Mouse (Mus musculus) hindbrain, embryonic 11.5 days (tissue): ENCODE measurements around the gene Nt5c2. TPM values are rescaled to one million over a fixed set of nuclear protein-coding genes. Genes with fewer than 3 reads are reported as not detected.

Experiments used
- ATAC-seq: fragments of 200-750 bp; cut with Nextera tagmentation; 2 replicates; pipeline ENCODE4 v1.8.0; 2017; ENCODE audit warnings: mild to moderate bottlenecking, moderate TSS enrichment, moderate library complexity; ENCODE audit not compliant: low FRiP score
- DNase-seq: peaks from one replicate; pipeline ENCODE4 v3.0.0-alpha.2; 2015; ENCODE audit warnings: low spot score
- H3K27ac ChIP-seq: fragments of 300-500 bp; sonication (generic); 2 replicates; pipeline ENCODE4 v1.5.1; 2014; ENCODE audit warnings: mild to moderate bottlenecking, low read depth, low read length
- H3K27me3 ChIP-seq: fragments of 300-500 bp; sonication (generic); 2 replicates; pipeline ENCODE4 v1.6.1; 2014; ENCODE audit warnings: mild to moderate bottlenecking, low read length, moderate library complexity, mixed read lengths; ENCODE audit not compliant: control insufficient read depth, insufficient read depth
- H3K36me3 ChIP-seq: fragments of 300-500 bp; sonication (generic); 2 replicates; pipeline ENCODE4 v1.6.1; 2014; ENCODE audit warnings: mild to moderate bottlenecking, low read length, moderate library complexity, mixed read lengths; ENCODE audit not compliant: control insufficient read depth, insufficient read depth
- H3K4me1 ChIP-seq: fragments of 300-500 bp; sonication (generic); replicated peaks from 2 replicates; pipeline ENCODE4 v1.6.1; 2014; ENCODE audit warnings: low read length, mixed read lengths; ENCODE audit not compliant: control insufficient read depth, insufficient read depth
- H3K4me2 ChIP-seq: fragments of 300-500 bp; sonication (generic); replicated peaks from 2 replicates; pipeline ENCODE4 v1.6.1; 2014; ENCODE audit warnings: mild to moderate bottlenecking, low read depth, low read length
- H3K4me3 ChIP-seq: fragments of 300-500 bp; sonication (generic); 2 replicates; pipeline ENCODE4 v1.5.1; 2014; ENCODE audit warnings: low read depth, low read length
- H3K9ac ChIP-seq: fragments of 300-500 bp; sonication (generic); 2 replicates; pipeline ENCODE4 v1.6.1; 2014; ENCODE audit warnings: low read depth, low read length
- H3K9me3 ChIP-seq: fragments of 300-500 bp; sonication (generic); 2 replicates; pipeline ENCODE4 v1.6.1; 2016; ENCODE audit warnings: low read length; ENCODE audit not compliant: control insufficient read depth
- WGBS: fragments of 180-500 bp; shearing (Covaris S2); extraction: QIAGEN DNeasy Blood & Tissue Kit; methylation state at CpG from one replicate; pipeline ENCODE4 v1.1.7; 2014; 5-methylcytosine and 5-hydroxymethylcytosine counted together
- polyA plus RNA-seq: library from polyadenylated mRNA; unstranded; fragments of >200 nt; fragmentation: Nextera tagmentation; extraction: Ambion mirVana; gene quantifications from 2 replicates; pipeline ENCODE4 v1.2.1, GENCODE M21; 2014

Gene Nt5c2
- polyA plus RNA-seq, 1 experiment from 2014 or later, result 90.6 TPM

DNA sequence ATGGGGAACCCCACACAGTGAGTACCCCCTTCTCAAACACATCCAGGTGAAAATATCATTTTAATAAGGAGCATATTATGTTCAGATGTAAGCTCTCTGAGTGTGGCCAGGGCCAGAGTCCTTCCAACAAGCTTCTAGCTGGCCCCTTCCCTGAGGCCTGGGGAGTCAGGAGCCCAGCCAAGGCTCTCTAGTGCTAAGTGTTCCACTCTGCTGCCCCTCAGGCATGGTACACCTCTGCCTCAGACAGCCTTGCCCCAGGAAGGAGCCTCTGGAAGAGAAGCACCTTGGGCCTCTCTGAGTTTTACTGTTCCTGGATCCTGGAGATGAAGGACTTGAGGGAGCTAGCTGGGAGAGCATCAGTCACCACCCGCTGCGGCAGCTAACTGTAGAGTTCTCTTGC is 135.1 kb downstream of the Nt5c2 start:
- Histone ChIP-seq H3K36me3 (no peaks in the 10 kb centered on the region), H3K4me3 (no peak overlapping the region), H3K4me2 (no peak overlapping the region), H3K9me3 (no peaks in the 10 kb centered on the region), H3K9ac (no peak overlapping the region), H3K27me3 (no peaks in the 10 kb centered on the region), H3K27ac (no peak overlapping the region), H3K4me1 (no peaks in the 10 kb centered on the region)
- 93% methylated on average over 2 of the region's 2 CpGs for WGBS
- DNase-seq, result no peak
- ATAC-seq, result no peak

DNA sequence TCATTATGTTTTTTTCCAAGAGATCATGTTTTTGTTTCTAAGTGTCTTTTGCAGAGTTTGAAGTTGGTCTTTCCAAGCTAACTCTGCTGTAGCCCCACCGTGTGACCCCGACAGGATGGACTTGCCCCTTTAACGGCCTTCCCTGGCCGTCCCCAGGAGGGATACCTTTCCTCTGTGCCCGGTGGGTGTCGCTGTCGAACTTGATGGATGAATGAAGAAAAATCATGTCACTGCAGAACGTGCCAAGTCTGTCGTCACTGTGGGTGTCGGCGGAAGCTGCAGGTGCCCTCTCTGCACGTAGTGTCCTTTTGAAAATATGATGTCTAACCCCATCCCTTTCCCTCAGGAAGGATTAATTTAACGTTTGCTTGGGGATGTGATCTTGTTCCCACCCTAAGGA is 136.6 kb downstream of the Nt5c2 start:
- ATAC-seq (no peak), DNase-seq (peak; percentile 40)
- H3K36me3 ChIP-seq, result no peaks in the 10 kb centered on the region
- H3K4me1 ChIP-seq, result no peaks in the 10 kb centered on the region
- no peaks in the 10 kb centered on the region for H3K27me3 ChIP-seq
- no peak overlapping the region for H3K4me2 ChIP-seq
- no peak overlapping the region for H3K27ac ChIP-seq
- H3K9ac ChIP-seq, result no peak overlapping the region
- H3K9me3 ChIP-seq, result no peaks in the 10 kb centered on the region
- WGBS, result 55% methylated on average over 13 of the region's 13 CpGs
- H3K4me3 ChIP-seq, result no peak overlapping the region

DNA sequence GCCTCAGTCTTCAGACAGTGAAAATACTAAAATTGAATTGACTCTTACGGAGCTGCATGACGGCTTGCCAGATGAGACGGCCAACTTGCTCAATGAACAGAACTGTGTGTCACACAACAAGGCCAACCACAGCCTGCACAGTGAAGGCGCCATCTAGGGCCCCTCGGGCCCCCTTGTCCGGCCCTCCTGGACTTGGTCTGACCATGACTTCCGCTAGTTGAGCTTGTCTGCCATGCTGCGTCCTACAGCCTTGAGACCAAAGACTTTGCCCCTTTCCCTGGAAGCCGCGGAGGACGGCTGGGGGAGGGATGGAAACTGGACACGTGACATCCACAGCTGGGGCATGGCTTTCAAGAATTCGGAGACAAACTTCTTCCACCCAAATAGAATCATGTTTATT is 137.1 kb downstream of the Nt5c2 start:
- ATAC-seq, result no peak
- H3K9me3 ChIP-seq, result no peaks in the 10 kb centered on the region
- no peak overlapping the region for H3K9ac ChIP-seq
- no peaks in the 10 kb centered on the region for H3K27me3 ChIP-seq
- H3K4me2 ChIP-seq, result no peak overlapping the region
- 91% methylated on average over 13 of the region's 13 CpGs for WGBS
- H3K4me3 ChIP-seq, result no peak overlapping the region
- H3K36me3 ChIP-seq, result no peaks in the 10 kb centered on the region
- DNase-seq, result no peak
- no peak overlapping the region for H3K27ac ChIP-seq
- H3K4me1 ChIP-seq, result no peaks in the 10 kb centered on the region

DNA sequence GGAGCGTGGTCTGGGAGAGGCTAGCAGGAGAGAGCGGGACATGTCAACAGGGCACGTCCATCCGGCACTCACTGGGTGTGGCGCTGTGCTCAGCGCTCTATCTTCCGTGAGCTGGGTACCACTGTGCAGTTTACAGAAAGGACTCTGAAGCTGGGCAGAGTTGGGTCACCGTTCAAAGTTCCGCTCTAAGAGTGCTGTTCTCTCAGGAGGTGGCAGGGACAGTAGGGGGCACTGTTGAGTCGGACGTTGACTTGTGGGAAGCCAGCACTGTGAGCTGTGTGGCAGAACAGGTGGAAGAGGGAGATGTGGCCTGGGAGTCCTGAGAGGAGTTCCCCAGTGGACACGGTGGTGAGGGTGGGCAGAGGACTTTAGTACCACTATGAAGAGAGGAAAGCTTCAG is 139.2 kb downstream of the Nt5c2 start:
- no peak overlapping the region for H3K9ac ChIP-seq
- no peak overlapping the region for H3K4me2 ChIP-seq
- no peaks in the 10 kb centered on the region for H3K36me3 ChIP-seq
- H3K27ac ChIP-seq, result no peak overlapping the region
- H3K4me1 ChIP-seq, result no peaks in the 10 kb centered on the region
- 43% methylated on average over 12 of the region's 12 CpGs for WGBS
- peak; percentile 88 for DNase-seq
- no peak overlapping the region for H3K4me3 ChIP-seq
- H3K9me3 ChIP-seq, result no peaks in the 10 kb centered on the region
- ATAC-seq, result peak; percentile 63; the same call in 1 of the 2 replicates
- no peaks in the 10 kb centered on the region for H3K27me3 ChIP-seq

GRCm38 (mm10) chr19:46873924-46874323 is 141.0 kb downstream of the Nt5c2 start:
- no peak for ATAC-seq
- Histone ChIP-seq H3K9me3 (no peaks in the 10 kb centered on the region), H3K36me3 (no peaks in the 10 kb centered on the region), H3K4me2 (no peak overlapping the region), H3K27me3 (no peaks in the 10 kb centered on the region), H3K9ac (no peak overlapping the region), H3K4me1 (no peaks in the 10 kb centered on the region), H3K4me3 (no peak overlapping the region), H3K27ac (no peak overlapping the region)
- no peak for DNase-seq
- 91% methylated on average over 3 of the region's 3 CpGs for WGBS

DNA sequence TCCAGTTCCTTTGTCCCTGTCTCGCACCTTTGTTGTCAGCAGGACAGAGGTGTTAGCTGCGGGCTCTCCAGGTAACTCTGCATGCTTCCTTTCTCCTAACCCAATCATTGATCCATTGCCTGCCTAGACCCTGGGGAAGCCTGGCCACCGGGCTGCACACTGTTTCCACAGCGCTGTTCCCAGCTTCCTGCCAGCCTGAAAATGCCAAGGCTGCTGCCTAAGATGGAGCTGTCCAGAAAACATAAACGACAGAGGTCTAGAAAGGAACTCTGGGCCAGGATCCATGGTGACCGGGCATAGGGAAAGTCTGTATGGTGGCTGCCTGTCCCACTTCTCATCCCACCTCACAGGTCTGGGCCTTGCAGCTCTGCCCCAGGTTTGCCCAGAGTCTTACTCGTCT is 143.3 kb downstream of the Nt5c2 start:
- H3K4me2 ChIP-seq, result no peak overlapping the region
- no peak overlapping the region for H3K9ac ChIP-seq
- no peaks in the 10 kb centered on the region for H3K4me1 ChIP-seq
- H3K4me3 ChIP-seq, result no peak overlapping the region
- H3K9me3 ChIP-seq, result no peaks in the 10 kb centered on the region
- no peak overlapping the region for H3K27ac ChIP-seq
- ATAC-seq (no peak), DNase-seq (no peak)
- H3K36me3 ChIP-seq, result no peaks in the 10 kb centered on the region
- 79% methylated on average over 7 of the region's 7 CpGs for WGBS
- no peaks in the 10 kb centered on the region for H3K27me3 ChIP-seq

GRCm38 (mm10) chr19:46871096-46871495 is 143.9 kb downstream of the Nt5c2 start:
- ATAC-seq (no peak), DNase-seq (no peak)
- H3K9me3 ChIP-seq, result no peaks in the 10 kb centered on the region
- H3K4me1 ChIP-seq, result no peaks in the 10 kb centered on the region
- no peaks in the 10 kb centered on the region for H3K36me3 ChIP-seq
- 93% methylated on average over 4 of the region's 4 CpGs for WGBS
- no peak overlapping the region for H3K4me2 ChIP-seq
- no peak overlapping the region for H3K4me3 ChIP-seq
- no peaks in the 10 kb centered on the region for H3K27me3 ChIP-seq
- H3K27ac ChIP-seq, result no peak overlapping the region
- H3K9ac ChIP-seq, result no peak overlapping the region

DNA sequence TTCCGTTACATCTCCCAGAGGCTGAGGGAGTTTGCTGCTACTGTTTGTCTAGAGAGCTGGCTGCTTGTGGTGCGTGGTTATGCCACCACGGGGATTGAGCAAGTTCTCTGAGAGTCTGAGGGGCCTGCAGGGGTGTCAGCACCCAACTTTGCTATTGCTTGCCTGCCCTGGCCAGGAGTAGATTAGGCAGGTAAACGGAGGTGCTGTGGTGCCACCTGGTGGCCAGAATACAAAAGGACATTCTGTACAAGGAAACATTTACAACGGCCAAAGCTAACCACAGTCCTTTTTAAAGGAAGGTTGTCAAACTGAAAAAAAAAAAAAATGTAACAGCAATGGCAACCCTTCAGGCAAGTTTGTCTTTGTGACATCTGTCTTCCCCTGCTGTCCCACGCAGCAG is 145.4 kb downstream of the Nt5c2 start:
- DNase-seq (peak; percentile 85), ATAC-seq (no peak)
- Histone ChIP-seq H3K4me2 (no peak overlapping the region), H3K27me3 (no peaks in the 10 kb centered on the region), H3K9ac (no peak overlapping the region), H3K36me3 (no peaks in the 10 kb centered on the region), H3K4me1 (no peaks in the 10 kb centered on the region), H3K9me3 (no peaks in the 10 kb centered on the region), H3K27ac (no peak overlapping the region), H3K4me3 (no peak overlapping the region)
- WGBS, result 11% methylated on average over 6 of the region's 6 CpGs

GRCm38 (mm10) chr19:46869049-46869448 is 145.9 kb downstream of the Nt5c2 start:
- no peak overlapping the region for H3K4me2 ChIP-seq
- no peaks in the 10 kb centered on the region for H3K4me1 ChIP-seq
- H3K9ac ChIP-seq, result no peak overlapping the region
- ATAC-seq (no peak), DNase-seq (no peak)
- no peak overlapping the region for H3K27ac ChIP-seq
- no peaks in the 10 kb centered on the region for H3K27me3 ChIP-seq
- WGBS, result 59% methylated on average over 11 of the region's 11 CpGs
- no peaks in the 10 kb centered on the region for H3K36me3 ChIP-seq
- H3K4me3 ChIP-seq, result no peak overlapping the region
- H3K9me3 ChIP-seq, result no peaks in the 10 kb centered on the region
